Mouse (Mus musculus): ENCODE results near the gene Tomm6. TPM values are rescaled to one million over a fixed set of nuclear protein-coding genes. Genes with fewer than 3 reads are reported as not detected.
"Not testable (repeated sequence)": the region's sequence is repeated elsewhere in the genome, so short reads cannot be mapped to it uniquely, and the experiment has no call there.

Tomm6 gene
- total RNA-seq, 2 experiments from 2014 or later, result 105 to 118 TPM

DNA sequence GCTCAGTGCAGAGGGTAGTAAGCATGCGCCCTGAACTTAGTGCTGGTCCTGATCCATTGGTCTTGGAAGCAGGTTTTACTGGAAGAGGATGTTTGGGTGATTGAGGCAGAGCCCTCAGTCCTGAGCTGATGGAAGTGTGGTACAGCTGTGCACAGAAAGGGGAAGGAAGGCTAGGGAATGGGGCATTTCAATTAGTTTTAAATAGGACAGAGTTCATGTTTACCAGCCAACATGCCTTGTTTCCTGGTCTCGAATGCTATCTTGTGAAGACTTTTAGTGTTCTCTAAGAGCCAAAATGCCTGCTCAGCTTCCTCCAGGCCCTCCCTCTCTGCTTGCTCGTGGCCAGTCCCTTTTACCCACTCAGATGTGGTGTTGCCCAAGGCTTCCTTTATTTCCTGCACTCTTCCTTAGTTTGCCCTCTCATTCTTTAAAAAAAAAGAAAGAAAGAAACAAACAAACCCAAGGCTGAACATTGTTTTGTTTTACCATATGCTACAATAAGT lies 29.4 kb downstream of the Tomm6 start:
- no peak for DNase-seq
- intact Hi-C loops (cut with DNase I), result no loop called here

DNA sequence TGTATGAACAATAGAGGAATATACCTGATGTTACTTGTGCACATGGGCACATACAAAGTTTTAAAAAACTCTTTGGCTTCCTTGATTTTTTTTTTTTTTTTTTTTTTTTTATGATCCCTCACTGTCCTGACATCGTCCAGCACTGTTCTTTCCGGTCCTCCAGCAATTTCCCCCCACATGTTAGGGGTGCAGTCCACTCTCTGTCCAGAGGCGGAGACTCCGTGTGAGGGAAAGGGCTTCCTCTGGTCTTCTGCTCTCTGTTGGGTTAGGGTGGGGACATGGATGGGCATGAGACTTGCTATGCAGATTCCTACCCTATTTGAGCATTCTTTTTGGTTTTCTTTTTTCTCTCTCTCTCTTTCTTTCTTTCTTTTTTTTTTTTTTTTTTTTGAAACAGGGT lies 30.3 kb downstream of the Tomm6 start:
- DNase-seq, result no peak
- intact Hi-C loops (cut with DNase I), result no loop called here

DNA sequence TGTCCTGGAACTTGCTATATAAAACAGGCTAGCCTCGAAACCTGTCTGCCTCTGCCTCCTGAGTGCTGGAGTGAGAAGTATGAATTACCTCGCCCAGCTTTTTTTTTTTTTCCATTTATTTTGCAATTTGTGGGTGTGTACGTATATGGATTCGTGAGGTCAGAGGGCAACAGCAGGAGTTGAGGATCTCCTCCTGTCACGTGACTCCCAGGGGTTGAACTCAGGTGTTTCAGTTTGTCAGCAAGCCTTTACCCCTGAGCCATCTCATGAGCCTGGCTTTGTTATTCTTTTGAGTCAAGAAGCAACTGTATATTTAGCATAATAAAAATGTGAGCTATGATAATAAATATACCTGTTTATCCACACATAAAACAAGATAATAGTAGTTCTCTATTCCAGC lies 32.5 kb downstream of the Tomm6 start:
- intact Hi-C loops (cut with DNase I), result no loop called here
- DNase-seq, result no peak

DNA sequence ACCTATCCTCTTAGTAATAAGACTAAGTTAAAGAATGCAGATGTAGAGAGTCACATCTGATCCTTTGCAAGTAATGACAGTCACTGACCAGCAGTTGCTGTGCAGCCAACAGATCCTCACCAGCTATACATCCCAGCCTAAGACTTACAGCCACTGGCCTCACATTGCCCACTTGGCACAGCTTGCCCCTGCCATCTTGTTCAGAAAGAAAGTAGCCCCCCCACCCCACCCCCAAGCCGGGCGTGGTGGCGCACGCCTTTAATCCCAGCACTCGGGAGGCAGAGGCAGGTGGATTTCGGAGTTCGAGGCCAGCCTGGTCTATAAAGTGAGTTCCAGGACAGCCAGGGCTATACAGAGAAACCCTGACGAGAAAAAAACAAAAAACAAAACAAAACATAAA lies 33.8 kb downstream of the Tomm6 start:
- DNase-seq; intact Hi-C loops (cut with DNase I): not testable (repeated sequence)

DNA sequence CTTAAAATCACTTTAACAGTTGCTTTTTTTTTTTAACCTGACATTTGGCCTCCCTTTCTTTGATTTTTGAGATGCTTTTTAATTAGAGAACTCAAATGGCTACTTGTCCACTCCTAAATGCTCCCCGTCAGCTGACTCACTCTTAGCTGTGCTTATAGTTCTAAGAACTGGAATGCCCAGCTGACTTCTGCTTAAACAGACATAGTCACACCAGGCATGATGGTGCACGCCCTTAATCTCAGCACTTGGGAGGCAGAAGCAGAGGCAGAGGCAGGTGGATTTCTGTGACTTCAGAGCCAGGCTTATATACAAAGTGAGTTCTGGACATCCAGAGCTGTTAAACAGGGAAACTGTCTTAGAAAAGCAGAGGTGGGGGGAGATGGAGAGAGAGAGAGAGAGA lies 36.2 kb downstream of the Tomm6 start:
- intact Hi-C loops (cut with DNase I), result no loop called here
- no peak for DNase-seq

DNA sequence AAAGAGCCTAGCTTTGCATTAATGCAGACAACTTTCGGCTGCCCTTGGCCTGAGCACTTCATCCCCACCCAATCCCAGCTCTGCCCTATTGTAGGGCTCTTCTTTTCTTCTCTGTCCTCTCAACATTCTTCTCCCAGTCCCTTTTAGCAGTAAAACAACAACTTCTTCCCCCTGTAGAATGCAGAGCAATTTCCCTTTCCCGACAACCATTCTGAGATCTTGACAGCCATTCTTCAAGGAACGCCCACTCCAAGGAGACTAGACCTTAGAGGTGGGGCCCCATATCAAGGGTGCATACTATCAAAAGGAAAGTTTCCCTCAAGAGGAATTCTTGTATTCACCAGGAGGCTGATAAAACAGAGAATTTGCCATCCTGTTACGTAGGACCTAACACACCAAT lies 39.2 kb downstream of the Tomm6 start:
- intact Hi-C loops (cut with DNase I), result no loop called here
- DNase-seq, result no peak

DNA sequence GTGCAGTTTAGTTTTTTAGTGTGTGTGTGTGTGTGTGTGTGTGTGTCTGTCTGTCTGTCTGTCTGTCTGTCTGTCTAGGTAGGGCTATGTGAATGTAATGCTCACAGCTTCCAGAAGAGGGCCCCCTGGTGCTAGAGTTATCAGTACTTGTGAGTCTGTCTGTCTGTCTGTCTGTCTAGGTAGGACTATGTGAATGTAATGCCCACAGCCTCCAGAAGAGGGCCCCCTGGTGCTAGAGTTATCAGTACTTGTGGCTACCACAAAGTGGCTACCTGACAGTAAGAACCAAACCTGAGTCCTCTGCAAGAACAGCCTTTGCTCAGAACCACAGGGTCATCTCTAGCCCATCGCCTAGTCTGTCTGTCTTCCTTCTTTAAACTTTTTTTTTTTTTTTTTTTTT lies 41.5 kb downstream of the Tomm6 start:
- peak; percentile 41 to 44 for DNase-seq
- intact Hi-C loops (cut with DNase I), result no loop called here

DNA sequence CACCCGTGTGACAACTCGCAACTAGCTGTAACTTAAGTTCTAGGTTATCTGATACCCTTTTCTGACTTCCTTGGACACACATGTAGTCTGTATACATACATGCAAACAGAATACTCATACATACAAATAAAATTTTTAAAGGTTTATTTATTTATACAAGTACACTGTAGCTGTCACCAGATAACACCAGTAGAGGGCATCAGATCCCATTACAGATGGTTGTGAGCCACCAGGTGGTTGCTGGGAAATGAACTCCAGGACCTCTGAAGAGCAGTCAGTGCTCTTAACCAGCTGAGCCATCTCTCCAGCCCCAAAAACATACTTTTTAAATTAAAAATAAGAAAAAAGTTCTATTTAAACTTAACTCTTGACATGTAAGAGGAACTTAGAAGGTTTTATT lies 45.2 kb downstream of the Tomm6 start:
- intact Hi-C loops (cut with DNase I), result no loop called here
- no peak for DNase-seq

Other genes with a start within 250 kb of the Tomm6 start
- gene Taf8, start 186.1 kb downstream of the Tomm6 start, total RNA-seq (2021), result 10 to 100 TPM; 10.4 to 12.8 TPM
- 10 to 100 TPM; 31.4 to 31.5 TPM for gene Ccnd3, start 183.3 kb downstream of the Tomm6 start, total RNA-seq (2021)
- 10 to 100 TPM; 13.8 to 14.2 TPM for gene Bysl, start 76.9 kb downstream of the Tomm6 start, total RNA-seq (2021)
- 10 to 100 TPM; 12.9 to 14.9 TPM for gene Med20, start 76.8 kb downstream of the Tomm6 start, total RNA-seq (2021)
- gene Gm20517, start 76.8 kb downstream of the Tomm6 start, total RNA-seq (2021), result 1 to 10 TPM in 1 of 2 experiments, under 1 TPM in 1; 0.42 to 1.3 TPM
- 1 to 10 TPM; 3.2 to 3.3 TPM for gene Usp49, start 57.7 kb downstream of the Tomm6 start, total RNA-seq (2021)
- 1 to 10 TPM; 3.2 to 5.1 TPM for gene Frs3, start 644 bp upstream of the Tomm6 start, total RNA-seq (2021)
- under 1 TPM; 0.18 to 0.62 TPM for gene Gm21981, start 6.1 kb upstream of the Tomm6 start, total RNA-seq (2021)
- 1 to 10 TPM; 1.8 to 2.2 TPM for gene Prickle4, start 6.3 kb upstream of the Tomm6 start, total RNA-seq (2021)
- not detected for gene Pgc, start 38.5 kb upstream of the Tomm6 start, total RNA-seq (2021)
- 10 to 100 TPM; 72.7 to 75.2 TPM for gene Tfeb, start 48.6 kb upstream of the Tomm6 start, total RNA-seq (2021)
- gene Mdfi, start 146.3 kb upstream of the Tomm6 start, total RNA-seq (2021), result under 1 TPM; 0.36 to 0.96 TPM
- 1 to 10 TPM; 6.1 to 7.0 TPM for gene Foxp4, start 236.3 kb upstream of the Tomm6 start, total RNA-seq (2021)